Mouse (Mus musculus) myocyte (in vitro differentiated cells): Measurements from ENCODE around the gene Jun. TPM values are rescaled to one million over a fixed set of nuclear protein-coding genes. Genes with fewer than 3 reads are reported as not detected.
A peak's percentile ranks its signal among the peaks of the same experiment; 100 is the strongest.

Source experiments
- H3K27me3 ChIP-seq: one replicate; pipeline ENCODE4 v1.6.1; 2011; ENCODE audit not compliant: control insufficient read depth, insufficient read depth, insufficient read length
- H3K36me3 ChIP-seq: one replicate; pipeline ENCODE4 v1.6.1; 2011; ENCODE audit not compliant: control insufficient read depth, insufficient read depth
- H3K4me2 ChIP-seq: one replicate; pipeline ENCODE4 v1.6.1; 2011; ENCODE audit warnings: low read depth, control low read depth
- H3K4me3 ChIP-seq: one replicate; pipeline ENCODE4 v1.5.1; 2011; ENCODE audit warnings: mild to moderate bottlenecking, control low read depth, moderate library complexity
- H3K79me2 ChIP-seq: one replicate; pipeline ENCODE4 v1.6.1; 2011; ENCODE audit not compliant: control insufficient read depth, insufficient read depth
- H3ac ChIP-seq: one replicate; pipeline ENCODE4 v1.6.1; 2011; ENCODE audit not compliant: control insufficient read depth, insufficient read length
- CEBPB ChIP-seq: IDR thresholded peaks from 2 replicates; pipeline ENCODE4 v1.6.1; 2011; ENCODE audit warnings: mild to moderate bottlenecking, moderate library complexity; ENCODE audit not compliant: poor library complexity, insufficient read depth, severe bottlenecking
- E2F4 ChIP-seq: IDR thresholded peaks from one replicate; pipeline ENCODE4 v1.6.1; 2011; ENCODE audit warnings: mild to moderate bottlenecking, control low read depth, moderate library complexity; ENCODE audit not compliant: insufficient read depth
- MAX ChIP-seq: IDR thresholded peaks from one replicate; pipeline ENCODE4 v1.6.1; 2011; ENCODE audit warnings: low read depth, mild to moderate bottlenecking, control low read depth
- MYOD1 ChIP-seq, 3 experiments: IDR thresholded peaks; one replicate each; pipeline ENCODE4 v1.6.1; 2011; ENCODE audit warnings: control low read depth in 2 of 3, low read depth in 2 of 3, mild to moderate bottlenecking in 2 of 3, moderate library complexity in 1 of 3; ENCODE audit not compliant: insufficient read length in 2 of 3, control insufficient read depth in 1 of 3
- MYOG ChIP-seq, 3 experiments: IDR thresholded peaks; one replicate each; pipeline ENCODE4 v1.6.1; 2011; ENCODE audit warnings: control low read depth in 2 of 3, low read depth in 2 of 3, mild to moderate bottlenecking in 2 of 3; ENCODE audit not compliant: insufficient read length in 2 of 3, control insufficient read depth in 1 of 3, insufficient read depth in 1 of 3
- POLR2A ChIP-seq: IDR thresholded peaks from one replicate; pipeline ENCODE4 v1.6.1; 2011; ENCODE audit warnings: low read depth, mild to moderate bottlenecking, control low read depth, moderate library complexity; ENCODE audit not compliant: insufficient read length
- POLR2AphosphoS2 ChIP-seq: IDR thresholded peaks from one replicate; pipeline ENCODE4 v1.6.1; 2011; ENCODE audit warnings: low read depth, control low read depth; ENCODE audit not compliant: insufficient read length
- REST ChIP-seq: IDR thresholded peaks from one replicate; pipeline ENCODE4 v1.6.1; 2011; ENCODE audit warnings: mild to moderate bottlenecking, control low read depth, moderate library complexity; ENCODE audit not compliant: insufficient read depth, insufficient read length
- SRF ChIP-seq: IDR thresholded peaks from one replicate; pipeline ENCODE4 v1.6.1; 2011; ENCODE audit warnings: low read depth; ENCODE audit not compliant: control insufficient read depth, insufficient read length
- TCF12 ChIP-seq: IDR thresholded peaks from one replicate; pipeline ENCODE4 v1.6.1; 2011; ENCODE audit warnings: mild to moderate bottlenecking, control low read depth; ENCODE audit not compliant: poor library complexity, insufficient read depth, severe bottlenecking
- TCF3 ChIP-seq: IDR thresholded peaks from one replicate; pipeline ENCODE4 v1.6.1; 2011; ENCODE audit warnings: low read depth, control low read depth; ENCODE audit not compliant: insufficient read length
- USF1 ChIP-seq: IDR thresholded peaks from one replicate; pipeline ENCODE4 v1.6.1; 2011; ENCODE audit warnings: low read depth, mild to moderate bottlenecking, control low read depth, moderate library complexity
- polyA plus RNA-seq: library from polyadenylated mRNA; unstranded; fragments of >200 nt; fragmentation: generic; extraction: Trizol; gene quantifications from one replicate; pipeline ENCODE4 v1.2.1, GENCODE M21; 2012; ENCODE audit warnings: missing spikeins

Jun gene
- polyA plus RNA-seq, 1 experiment, result 51.3 TPM

DNA sequence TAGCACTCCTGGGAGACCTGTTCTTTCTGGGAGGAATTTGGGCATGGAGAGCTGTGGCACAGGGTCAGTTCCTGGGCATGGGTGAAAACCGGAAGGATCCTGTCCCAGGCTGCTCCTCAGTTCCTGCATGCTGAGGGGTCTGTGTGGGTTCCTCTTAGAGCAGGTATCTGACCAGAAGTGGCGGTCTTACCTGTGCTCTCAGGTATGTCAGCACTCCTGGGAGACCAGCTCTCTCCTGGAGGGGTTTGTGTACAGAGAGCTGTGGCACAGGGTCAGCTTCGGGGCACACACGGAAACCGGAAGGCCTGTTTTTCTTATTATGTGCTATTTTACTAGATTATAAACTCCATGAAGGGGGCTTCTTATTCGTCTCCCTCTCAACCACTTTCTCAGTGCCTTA, 7.3 kb downstream of the Jun start:
- Histone ChIP-seq H3K4me3 (no peak overlapping the region), H3K79me2 (peaks cover 12% of the 10 kb centered on the region), H3ac (no peak overlapping the region), H3K4me2 (no peak overlapping the region), H3K36me3 (no peaks in the 10 kb centered on the region), H3K27me3 (no peaks in the 10 kb centered on the region)
- TF ChIP-seq USF1, result no peak
- no peak for TF ChIP-seq MYOG (IDR thresholded peaks at IDR 0.05; ENCODE audit: control insufficient read depth in 1 of 3, insufficient read depth in 1 of 3, insufficient read length in 2 of 3, low read depth in 2 of 3)

DNA sequence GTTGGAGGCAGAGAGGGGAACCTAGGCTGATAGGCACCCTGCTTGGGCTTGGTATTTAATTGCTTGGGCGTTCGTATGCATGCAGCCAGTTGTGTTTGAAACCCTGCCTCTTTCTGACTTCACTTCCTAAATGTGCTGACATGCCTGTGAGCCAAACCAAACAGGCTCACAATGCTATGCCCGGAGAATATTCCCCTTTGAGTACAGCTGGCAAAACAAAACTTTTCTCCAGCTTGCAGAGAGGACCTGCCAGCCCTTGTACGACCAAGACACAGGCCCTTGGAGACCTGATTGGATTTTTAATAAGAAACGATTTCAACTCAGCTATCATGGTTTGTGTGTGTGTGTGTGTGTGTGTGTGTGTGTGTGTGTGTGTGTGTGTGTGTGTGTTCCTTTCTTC, 14.0 kb downstream of the Jun start:
- H3K36me3 ChIP-seq, result no peaks in the 10 kb centered on the region
- TF ChIP-seq SRF, result no peak
- no peak for TF ChIP-seq MAX
- no peak for TF ChIP-seq CEBPB
- TF ChIP-seq USF1, result no peak
- no peak for TF ChIP-seq MYOG (IDR thresholded peaks at IDR 0.05; ENCODE audit: control insufficient read depth in 1 of 3, insufficient read depth in 1 of 3, insufficient read length in 2 of 3, low read depth in 2 of 3)
- TF ChIP-seq POLR2AphosphoS2, result no peak
- TF ChIP-seq TCF12, result no peak
- TF ChIP-seq REST, result no peak
- TF ChIP-seq TCF3, result no peak
- no peak for TF ChIP-seq POLR2A
- TF ChIP-seq MYOD1 (IDR thresholded peaks at IDR 0.05; ENCODE audit: control insufficient read depth in 1 of 3, insufficient read length in 2 of 3, low read depth in 2 of 3), result no peak
- TF ChIP-seq E2F4, result no peak
- H3ac ChIP-seq, result no peak overlapping the region
- no peak overlapping the region for H3K4me3 ChIP-seq
- no peaks in the 10 kb centered on the region for H3K27me3 ChIP-seq
- no peak overlapping the region for H3K4me2 ChIP-seq
- H3K79me2 ChIP-seq, result no peaks in the 10 kb centered on the region

DNA sequence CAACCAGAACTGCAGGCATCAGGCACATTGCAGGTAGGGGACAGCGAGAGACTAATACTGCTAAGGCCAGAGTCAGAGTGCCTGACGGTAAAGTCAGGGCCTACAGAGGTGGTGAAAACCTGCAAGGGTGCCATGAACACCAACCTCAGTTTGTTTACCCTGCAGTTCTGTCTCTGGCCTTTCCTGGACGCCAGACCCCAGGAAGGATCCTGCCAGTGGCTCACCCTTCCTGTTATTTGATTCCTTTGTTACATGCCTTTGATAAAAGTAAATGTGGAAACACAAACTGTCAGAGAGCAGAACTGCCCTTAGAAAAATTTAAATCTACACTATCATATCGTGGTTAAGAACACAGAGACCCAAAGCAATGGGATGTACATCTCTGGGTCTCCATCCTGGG, 20.9 kb downstream of the Jun start:
- Histone ChIP-seq H3K4me2 (no peak overlapping the region), H3K36me3 (no peaks in the 10 kb centered on the region), H3ac (no peak overlapping the region), H3K79me2 (no peaks in the 10 kb centered on the region), H3K4me3 (no peak overlapping the region), H3K27me3 (no peaks in the 10 kb centered on the region)
- TF ChIP-seq POLR2A (no peak), MAX (no peak), SRF (no peak), TCF12 (no peak), TCF3 (no peak), MYOD1 (IDR thresholded peaks at IDR 0.05; ENCODE audit: control insufficient read depth in 1 of 3, insufficient read length in 2 of 3, low read depth in 2 of 3) (no peak), MYOG (IDR thresholded peaks at IDR 0.05; ENCODE audit: control insufficient read depth in 1 of 3, insufficient read depth in 1 of 3, insufficient read length in 2 of 3, low read depth in 2 of 3) (no peak), E2F4 (no peak), USF1 (no peak), POLR2AphosphoS2 (no peak), REST (no peak), CEBPB (no peak)

DNA sequence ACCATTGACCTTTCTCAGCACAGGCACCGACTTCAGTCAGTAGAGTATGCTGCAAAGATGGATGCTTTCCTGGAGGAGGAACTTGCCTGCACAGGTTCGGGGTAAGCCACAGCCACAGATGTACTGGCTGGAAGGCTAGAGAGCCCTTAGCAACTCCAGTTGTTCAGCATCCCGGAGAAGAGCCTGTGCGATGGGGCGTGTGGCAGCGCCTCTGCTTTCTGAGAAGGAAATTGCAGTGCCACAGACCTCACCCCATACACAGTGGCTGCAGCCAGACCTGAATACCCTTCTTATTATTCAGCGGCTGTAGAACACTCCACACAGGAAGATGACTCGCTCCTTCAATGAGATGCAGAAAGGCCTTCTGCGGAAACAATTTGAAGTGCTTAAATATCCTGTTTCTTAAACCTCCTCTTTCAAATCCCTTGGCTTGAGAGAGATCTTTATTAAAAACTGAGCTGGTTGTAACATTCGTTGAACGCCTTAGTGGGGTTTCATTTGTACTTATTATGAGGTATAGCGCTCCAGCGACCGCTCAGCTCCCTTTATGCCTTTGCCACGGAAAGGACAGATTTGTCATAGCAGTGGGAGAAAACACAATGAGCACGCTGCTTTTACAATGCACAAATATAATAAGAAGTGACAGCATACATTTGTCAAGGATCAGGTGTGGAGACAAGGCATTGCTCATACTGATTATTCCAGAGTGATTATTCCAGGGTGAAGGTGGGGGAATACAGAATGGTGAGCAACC, 26.0 kb downstream of the Jun start:
- Histone ChIP-seq H3K27me3 (no peaks in the 10 kb centered on the region), H3ac (no peak overlapping the region), H3K79me2 (no peaks in the 10 kb centered on the region), H3K4me3 (no peak overlapping the region), H3K36me3 (no peaks in the 10 kb centered on the region), H3K4me2 (peak overlapping the region; percentile 54)
- TF ChIP-seq TCF3 (no peak), USF1 (no peak), TCF12 (no peak), MAX (no peak), SRF (no peak), MYOG (IDR thresholded peaks at IDR 0.05; ENCODE audit: control insufficient read depth in 1 of 3, insufficient read depth in 1 of 3, insufficient read length in 2 of 3, low read depth in 2 of 3) (no peak), E2F4 (no peak), POLR2AphosphoS2 (no peak), POLR2A (no peak), CEBPB (no peak), REST (no peak), MYOD1 (IDR thresholded peaks at IDR 0.05; ENCODE audit: control insufficient read depth in 1 of 3, insufficient read length in 2 of 3, low read depth in 2 of 3) (no peak)
